Mouse (Mus musculus) WW6 (cell line): ENCODE data around the gene Pald1.

Source experiments
- DNase-seq: peaks from one replicate; pipeline ENCODE4 v3.0.0-alpha.2; 2013; ENCODE audit warnings: low read depth, low spot score

Gene Pald1

DNA sequence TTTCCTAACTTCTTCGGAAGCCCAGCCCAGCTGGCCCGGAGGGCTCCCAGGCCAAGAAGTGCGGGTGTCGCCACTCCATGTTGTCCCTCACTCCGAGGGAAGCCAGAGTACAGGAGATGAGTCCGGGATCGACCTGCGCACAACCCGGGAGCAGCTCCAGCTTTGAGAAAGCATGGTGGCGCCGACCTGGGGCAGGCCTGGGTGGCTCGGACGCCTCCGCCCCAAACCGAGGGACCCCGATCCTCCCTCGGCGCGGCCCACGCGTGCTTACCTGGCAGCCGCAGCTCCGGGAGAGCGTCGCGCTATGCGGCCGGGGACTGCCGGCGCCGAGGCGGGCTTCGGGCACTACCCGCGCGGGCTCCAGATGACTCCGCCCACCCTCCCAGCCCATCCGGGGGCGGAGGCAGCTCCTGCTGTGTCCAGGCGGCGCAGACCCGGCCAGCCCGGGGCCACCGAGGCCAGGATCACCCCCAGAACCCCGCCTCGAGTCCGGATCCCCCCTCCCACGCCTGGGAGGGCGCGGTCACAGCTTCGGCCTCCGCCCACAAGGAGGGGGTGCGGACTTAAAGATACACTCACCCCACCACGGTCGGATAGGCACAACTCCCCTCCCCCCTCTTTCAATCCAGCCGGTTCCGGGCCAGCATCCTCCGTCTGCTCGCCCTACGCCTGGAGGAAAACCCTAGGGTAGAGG lies at the start of gene Pald1:
Gene Pald1, minus strand, starts transcription at position 510 of the 694 bp plus-strand sequence.
- DNase-seq = no peak

DNA sequence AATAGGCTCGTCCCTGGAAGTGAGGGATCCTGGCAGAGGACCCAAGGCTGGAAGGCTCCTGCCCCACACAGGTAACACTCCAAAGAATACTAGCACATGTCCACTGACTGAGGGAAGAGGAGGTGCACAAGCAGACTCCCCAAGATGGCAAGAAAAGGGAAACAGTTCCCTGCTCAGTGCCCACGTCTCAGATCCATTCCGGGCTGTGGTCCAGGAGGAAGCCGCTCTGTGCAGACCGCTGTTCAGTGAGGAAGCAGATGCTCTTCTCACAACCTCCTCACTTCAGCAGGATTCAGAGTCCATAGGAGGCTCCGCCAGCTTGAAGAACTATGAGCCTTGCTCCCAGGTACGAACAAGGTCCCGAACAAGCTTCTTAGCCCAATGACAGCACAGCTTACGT lies 48.0 kb upstream of the Pald1 start:
- DNase-seq = no peak

DNA sequence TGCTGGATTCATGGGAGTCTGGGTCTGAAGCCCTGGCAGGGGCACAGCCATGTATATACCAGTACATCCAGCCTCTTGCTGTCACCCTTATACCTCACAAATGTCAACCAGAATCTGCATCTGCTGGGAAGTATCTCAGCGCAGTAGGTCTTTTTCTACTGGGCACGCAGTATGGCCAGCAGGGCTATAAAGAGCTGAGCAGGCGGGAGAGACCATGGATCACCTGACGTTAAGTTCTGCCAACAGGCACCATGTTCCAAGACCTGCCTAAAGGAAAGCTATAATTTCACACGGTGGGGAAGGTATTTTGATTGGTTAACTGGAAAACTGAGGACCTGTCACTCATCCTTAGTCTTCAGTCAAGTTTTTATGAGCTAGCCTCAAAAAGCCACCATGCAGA lies 45.7 kb upstream of the Pald1 start:
- DNase-seq = no peak

DNA sequence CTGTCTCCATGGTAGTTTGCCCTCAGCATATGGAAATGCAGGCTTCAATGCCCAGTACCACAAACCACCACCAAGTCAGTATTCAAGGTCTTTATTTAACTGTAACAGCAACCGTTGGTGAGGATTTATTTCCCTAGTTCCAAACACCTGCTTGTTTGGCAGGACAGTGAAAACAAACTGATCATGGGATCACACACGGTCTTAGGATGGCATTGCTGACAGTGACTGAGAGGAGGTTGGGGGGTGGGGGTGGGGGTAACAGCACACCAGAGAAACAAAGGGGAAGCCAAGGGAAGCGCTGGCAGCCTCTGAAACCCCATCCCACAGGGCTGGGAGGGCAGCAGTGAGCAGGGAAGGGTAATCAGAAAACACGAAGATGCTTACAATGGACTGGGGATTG lies 45.1 kb upstream of the Pald1 start:
- DNase-seq = no peak

DNA sequence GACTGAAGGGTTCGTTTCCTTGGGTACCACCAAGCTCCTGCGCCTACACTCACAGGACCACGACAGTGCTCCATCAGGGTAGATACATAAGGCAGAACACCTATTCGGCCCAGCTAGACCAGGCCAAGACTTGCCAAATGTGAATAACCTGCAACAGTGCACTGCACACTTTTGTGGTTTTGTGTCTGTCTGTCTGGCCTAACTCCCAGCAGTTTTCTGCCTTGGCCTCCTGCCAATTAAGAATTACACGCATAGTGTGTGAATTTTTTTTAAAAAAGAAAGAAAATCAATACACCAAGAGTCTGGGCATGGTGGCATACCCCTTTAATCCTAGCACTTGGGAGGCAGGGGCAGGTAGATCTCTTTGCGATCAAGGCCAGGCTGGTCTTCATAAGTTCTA lies 44.6 kb upstream of the Pald1 start:
- DNase-seq = no peak

DNA sequence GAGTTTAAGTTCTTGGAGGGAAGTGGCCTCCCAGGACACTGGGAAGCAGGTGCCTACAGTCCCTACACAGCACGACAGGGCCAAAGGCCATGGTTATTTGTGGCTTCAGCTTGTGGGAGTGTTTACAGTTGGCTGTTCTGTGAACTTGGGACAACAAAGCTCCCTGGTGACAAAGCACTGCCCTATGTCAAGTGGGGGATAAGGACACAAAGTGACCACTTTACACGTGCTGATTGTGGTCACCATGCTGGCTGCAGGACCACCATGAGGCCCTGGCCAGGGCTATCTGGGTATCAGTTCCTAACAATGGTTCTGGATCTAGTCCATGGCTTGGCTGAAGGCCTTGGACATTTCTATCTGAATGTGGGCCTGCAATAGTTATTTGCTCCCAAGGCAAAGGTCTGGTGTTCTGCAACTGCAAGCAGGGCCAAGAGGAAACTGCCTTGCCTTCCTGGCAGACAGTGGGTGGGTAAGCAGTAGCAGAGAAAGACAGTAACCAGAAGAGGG lies 43.0 kb upstream of the Pald1 start:
- DNase-seq = no peak

DNA sequence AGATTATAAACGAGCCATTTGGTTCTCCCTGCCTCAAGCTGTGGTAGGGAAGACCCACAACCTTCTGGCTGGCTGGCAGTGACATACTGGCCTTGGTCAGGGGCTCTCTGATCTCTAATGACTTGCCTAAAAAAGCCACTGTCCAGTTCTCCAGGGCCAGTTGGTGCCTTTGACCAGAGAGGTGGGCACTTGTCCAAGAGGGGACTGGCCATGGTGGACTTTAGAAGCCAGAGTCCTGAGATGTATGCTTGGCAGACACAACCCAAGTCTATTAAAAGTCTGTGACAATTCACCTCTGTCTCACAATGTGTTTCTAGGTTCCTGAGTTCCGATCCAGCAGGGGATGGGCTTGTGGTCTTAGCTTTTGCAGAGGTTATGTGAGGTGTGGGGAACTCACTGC lies 41.7 kb upstream of the Pald1 start:
- no peak for DNase-seq

DNA sequence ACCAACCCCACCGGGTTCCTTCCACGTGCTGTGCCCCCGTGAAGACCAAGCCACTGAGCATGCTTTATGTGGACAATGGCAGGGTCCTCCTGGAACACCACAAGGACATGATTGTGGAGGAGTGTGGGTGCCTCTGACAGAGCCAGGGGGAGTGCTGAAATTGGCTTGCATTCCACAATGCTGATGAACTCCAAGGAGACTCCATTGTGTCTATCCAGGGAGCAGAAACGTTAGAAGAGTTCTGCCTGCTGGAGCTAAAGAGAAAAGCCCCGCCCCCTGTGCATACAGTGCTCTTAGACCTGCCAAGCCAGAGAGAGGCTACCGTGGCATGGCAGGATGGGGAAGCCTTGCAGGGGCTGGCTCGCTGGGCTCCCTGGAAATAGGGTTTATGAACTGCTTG lies 41.2 kb upstream of the Pald1 start:
- no peak for DNase-seq

DNA sequence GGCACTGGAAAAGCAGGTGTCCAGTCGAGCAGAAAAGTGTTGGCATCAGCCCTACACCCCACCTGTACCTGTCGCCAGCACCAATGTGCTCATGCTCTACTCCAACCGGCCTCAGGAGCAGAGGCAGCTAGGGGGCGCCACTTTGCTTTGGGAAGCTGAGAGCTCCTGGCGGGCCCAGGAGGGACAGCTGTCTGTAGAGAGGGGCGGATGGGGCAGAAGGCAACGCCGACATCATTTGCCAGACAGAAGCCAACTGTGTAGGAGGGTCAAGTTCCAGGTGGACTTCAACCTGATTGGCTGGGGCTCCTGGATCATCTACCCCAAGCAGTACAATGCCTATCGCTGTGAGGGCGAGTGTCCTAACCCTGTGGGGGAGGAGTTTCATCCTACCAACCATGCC lies 40.0 kb upstream of the Pald1 start:
- no peak for DNase-seq

DNA sequence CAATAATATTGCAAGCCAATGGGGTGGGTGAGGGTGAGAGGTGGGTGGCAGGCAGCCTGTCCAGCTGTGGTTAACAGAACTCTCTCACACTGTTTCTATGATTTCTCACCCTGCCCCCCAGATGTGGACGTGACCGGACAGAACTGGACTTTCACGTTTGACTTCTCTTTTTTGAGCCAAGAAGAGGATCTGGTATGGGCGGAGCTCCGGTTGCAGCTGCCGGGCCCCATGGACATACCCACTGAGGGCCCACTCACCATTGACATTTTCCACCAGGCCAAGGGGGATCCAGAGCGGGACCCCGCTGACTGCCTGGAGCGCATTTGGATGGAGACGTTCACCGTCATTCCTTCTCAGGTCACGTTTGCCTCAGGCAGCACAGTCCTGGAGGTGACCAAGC lies 39.5 kb upstream of the Pald1 start:
- DNase-seq = no peak

DNA sequence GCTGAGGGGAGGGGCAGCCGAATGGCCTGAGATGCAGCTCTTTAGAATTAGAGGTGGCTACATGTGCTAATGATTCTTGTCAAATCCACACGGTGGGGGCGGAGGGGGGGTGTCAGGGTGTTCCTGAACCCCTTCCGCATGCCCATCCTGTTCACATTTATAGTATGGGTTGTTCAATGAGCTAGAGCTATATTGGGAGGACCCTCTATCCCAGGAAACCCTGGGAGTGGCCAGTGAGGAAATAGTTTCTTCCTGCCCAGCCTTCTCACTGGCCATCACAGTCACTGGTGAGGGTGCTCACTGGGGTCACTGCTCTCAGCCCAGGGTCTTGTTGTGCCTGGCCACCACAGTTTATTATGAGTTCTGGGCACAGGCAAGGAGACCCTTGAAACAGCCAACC lies 36.7 kb upstream of the Pald1 start:
- DNase-seq = no peak

DNA sequence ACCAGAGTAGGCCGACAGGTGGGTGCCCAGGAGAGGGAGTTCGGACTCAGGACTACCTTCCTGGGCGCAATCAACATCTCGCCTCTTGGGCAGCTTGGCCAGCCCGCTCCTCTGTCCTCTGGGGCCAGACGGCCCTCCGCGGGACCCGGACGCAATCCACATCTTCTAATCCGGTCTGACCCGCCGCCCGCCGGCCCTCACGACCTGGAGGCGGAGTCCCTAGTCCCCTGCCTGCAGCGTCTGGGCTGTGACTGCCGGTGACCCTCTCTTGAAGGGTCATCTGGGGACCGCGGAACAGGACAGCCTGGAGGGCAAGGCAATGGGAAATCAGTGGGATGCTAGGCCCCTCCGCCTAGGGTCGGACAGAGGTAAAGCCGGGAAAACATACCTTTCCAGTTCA lies 35.8 kb upstream of the Pald1 start:
- DNase-seq = no peak

DNA sequence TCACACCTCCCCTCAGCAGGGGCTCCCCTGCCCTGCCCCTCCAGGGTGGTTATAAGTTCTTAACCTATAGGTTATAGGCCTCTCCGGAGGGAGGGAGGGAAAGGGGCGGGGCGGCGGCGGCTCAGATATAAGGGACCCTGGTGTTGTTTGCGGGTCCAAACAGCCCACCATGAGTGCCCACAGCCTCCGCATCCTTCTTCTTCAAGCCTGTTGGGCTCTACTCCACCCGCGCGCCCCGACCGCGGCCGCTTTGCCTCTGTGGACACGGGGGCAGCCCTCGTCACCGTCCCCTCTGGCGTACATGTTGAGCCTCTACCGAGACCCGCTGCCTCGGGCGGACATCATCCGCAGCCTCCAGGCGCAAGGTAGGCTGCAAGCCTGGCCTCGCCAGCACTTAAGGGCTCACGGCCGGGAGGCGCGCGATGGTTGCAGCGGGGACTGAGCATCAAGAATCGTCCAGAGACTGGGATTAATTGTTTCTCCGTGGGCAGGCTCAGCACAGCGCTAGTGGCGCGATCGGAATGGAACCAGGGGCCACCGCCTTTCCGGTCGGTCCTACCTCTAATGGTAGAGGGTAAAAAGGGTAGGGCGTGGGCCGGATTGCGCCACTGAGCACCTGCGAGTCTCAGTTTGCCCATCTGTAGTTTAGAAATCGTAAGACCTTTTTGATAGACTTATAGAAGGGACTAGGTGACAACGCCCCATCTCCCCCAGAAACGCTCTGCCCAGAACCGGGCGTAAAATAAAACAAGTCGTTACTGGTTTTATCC lies 35.0 kb upstream of the Pald1 start:
- DNase-seq = no peak

DNA sequence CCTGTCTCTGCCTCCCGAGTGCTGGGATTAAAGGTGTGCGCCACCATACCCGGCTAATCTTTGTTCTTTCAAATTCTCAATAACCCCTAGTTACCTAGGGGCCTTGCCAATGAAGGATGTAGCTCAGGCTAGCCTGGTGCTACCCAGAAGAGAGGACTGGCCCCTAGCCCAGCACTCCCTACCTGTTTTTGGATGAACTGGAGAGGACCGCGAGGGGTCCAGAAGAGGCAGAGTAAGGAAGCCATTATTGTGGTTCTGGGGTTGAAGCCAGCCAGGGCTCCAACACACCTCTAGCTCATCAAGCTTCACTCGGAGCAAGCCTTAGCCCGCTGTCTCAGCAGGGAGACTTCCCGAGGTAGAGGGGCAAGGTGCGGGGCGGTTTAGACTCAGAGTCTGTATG lies 34.3 kb upstream of the Pald1 start, which contains the start of gene Nodal:
Gene Nodal, plus strand, starts transcription at position 301 of the 400 bp plus-strand sequence.
- no peak for DNase-seq

DNA sequence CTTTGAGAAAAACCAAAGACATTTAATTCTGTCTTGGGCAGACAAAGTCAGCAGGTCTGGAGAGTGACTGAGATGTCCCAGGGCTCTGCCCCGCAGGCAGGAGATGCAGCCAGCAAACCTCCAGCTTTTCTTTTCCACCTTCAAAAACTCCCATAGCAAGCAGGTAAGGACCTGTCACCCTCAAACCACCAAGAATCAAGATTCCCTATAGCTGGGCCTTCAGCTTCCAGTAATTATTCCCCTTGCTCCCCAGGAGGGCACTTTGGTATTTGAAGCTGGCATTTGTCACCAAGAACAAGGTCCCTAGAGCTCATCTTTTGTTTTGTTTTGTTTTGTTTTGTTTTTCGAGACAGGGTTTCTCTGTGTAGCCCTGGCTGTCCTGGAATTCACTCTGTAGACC lies 33.7 kb upstream of the Pald1 start:
- no peak for DNase-seq

DNA sequence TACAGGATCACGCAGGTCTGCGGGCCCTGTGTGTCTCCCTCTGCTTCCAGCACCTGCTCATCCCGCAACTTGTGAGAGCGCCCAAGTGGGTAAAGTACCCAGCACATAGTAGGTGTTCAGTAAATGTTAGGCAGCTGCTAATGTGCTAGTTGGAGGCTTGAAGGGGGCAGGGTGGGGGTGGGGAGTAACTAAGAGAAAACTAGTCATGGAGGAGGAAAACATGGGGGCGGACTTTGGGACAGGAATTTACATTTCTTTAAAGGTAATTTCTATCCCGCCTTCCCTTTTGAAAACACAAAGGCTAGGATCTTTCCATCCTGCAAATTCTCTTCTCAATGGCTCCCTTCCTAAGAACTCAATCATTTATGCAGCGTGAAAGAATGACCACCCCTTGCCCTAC lies 33.2 kb upstream of the Pald1 start:
- DNase-seq = no peak

DNA sequence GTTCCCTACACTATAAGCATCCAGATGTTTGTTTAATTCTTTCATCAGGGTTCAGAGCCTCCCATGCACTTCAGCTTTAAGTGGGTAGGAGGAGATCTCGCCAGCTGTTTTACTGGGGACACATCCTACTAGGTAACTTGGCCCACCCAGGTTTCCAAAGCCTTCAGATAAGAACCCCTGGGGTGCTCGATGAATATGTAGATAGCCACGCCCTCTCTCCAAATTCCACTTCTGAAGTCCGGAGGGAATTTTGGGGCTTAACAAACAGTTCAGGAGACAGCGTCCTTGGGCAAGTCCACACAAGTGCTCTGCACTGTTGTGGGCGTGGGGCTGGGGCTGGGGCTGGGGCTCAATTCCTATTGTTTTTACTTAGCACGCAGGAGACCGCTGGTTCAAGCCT lies 32.6 kb upstream of the Pald1 start:
- DNase-seq = peak; percentile 92

DNA sequence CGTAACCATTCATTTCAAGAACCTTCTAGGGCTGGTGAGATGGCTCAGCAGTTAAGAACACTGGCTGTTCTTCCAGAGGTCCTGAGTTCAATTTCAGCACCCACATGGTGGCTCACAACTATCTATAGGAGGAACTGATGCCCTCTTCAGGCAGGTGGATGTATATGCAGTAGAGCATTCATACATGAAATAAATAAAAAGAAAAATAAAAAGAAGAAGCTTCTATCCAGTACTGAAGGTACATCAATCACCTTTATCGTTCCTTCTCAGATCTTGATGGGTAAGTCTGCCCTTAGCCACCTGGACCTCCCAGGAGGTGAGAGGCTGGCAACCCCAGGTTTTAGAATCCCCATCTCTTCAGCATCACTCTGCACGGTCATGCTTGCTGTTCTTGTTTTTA lies 31.9 kb upstream of the Pald1 start:
- DNase-seq = no peak

DNA sequence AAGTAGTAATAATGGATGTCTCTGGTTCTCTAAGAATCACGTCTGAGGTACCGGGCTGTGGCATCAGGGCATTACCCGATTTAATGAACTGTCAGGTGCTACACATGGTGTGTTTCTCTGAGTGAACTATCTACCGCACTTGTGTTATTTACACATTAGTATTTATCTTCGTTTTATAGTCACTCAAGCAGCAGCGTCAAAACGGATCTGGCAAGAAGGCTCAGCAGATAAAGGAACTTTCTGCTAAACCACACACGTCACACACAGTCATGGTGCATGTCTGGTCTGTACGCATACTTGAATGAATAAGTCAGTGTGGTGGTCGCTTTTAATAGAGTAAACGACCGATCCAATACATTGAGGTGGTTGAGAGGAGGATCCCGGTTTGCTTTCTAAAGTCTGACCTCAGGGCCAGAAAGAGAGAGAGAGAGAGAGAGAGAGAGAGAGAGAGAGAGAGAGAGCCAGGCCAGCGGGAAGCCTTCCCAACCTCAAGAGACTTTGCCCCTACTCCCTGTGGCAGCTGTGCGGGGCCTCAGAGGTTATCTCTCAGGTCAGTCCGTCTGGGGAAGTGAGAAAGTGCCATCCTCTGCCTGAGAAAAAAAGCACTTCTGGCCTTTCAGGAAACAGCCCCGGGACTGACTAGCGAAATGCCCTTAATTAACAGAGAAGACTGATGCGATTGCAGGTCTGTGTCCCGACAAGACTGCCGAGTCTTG lies 29.7 kb upstream of the Pald1 start:
- no peak for DNase-seq

DNA sequence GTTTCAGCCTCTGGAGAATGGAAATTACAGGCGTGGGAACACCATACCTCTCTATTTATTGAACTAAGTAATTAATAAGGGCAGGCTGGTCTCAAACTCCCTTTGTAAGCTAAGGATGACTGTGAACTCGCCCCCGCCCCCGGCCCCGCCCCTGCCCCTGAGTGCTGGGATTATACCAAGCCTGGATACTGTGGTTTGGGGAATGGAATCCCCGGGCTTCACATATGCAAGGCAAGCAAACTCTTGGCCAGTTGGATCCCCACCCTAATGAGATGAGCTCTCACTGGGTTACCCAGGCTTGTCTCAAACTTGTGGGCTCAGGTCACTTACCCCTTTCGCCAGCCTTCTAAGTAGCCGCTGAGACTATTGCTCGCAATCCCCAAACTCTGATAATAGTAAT lies 26.9 kb upstream of the Pald1 start:
- no peak for DNase-seq

DNA sequence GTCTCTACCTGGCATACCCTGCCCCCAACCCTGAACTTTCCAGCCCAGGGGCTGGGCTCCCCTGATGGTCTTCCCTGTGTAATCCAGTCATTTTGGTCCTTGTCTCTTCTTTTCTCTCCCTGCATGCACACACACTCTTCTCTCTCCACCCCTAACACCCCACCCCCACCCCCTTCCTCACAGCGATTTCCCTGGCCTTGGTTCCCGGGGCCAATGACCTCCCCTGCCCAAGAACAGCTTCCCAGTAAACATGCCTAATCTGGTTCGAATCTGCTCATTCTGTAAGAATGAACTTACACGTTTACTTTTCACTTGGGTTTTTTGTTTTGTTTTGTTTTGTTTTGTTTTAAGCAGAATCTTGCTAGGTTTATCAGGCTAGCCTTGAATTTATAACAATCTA lies 26.4 kb upstream of the Pald1 start:
- DNase-seq = no peak

DNA sequence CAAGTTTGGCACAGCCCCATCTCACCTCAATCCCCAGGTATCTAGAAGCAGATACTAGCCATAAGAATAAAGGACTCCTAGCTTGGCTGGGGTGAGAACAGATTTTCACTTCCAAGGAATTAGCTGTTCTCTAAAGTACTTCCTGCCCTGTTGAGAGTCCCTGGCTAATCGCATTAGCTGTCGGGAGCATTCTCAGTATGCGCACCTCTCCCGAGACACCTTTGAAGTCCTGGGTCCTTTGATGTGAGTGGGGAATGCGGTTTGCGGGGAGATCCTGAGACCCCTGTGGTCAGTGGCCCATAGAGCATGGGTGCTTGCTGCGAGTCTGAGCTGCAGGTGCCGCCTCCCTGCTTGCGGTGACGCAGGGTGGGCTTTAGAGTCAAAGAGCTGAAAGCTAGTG lies 22.6 kb upstream of the Pald1 start:
- no peak for DNase-seq

DNA sequence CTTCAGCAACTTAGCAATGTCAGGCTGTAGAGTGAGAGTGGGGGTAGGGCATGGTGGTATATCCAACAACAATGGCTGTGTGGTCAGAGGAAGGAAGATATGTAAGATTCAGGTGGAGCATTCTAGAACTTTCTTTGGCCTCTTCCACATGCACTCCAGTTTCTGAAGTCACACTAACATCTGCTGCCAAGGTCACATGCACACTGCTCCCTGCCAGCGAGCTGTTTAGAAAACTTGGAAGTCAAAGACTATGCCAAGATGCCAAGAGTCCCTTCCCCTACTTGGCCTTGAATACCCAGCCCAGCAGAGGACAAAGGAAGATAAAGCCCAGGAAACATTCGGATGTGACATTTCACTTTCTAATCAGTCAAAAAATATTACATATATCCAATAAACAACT lies 19.6 kb upstream of the Pald1 start:
- DNase-seq = no peak
